Mouse (Mus musculus) embryonic facial prominence, embryonic 10.5 days (tissue): ENCODE data around the gene Arih1. TPM values are rescaled to one million over a fixed set of nuclear protein-coding genes. Genes with fewer than 3 reads are reported as not detected.

ENCODE experiments used
- DNase-seq: peaks from one replicate; pipeline ENCODE4 v3.0.0-alpha.2; 2017; ENCODE audit warnings: low spot score
- H3K27ac ChIP-seq: fragments of 300-500 bp; sonication (generic); replicated peaks from 2 replicates; pipeline ENCODE4 v1.5.1; 2016; ENCODE audit warnings: mild to moderate bottlenecking
- H3K27me3 ChIP-seq: fragments of 300-500 bp; sonication (generic); replicated peaks from 2 replicates; pipeline ENCODE4 v1.6.1; 2016; ENCODE audit warnings: low read depth, mild to moderate bottlenecking; ENCODE audit not compliant: poor library complexity, severe bottlenecking
- H3K36me3 ChIP-seq: fragments of 300-500 bp; sonication (generic); replicated peaks from 2 replicates; pipeline ENCODE4 v1.6.1; 2016; ENCODE audit warnings: mild to moderate bottlenecking, moderate library complexity
- H3K4me1 ChIP-seq: fragments of 300-500 bp; sonication (generic); 2 replicates; pipeline ENCODE4 v1.6.1; 2016
- H3K4me3 ChIP-seq: fragments of 300-500 bp; sonication (generic); 2 replicates; pipeline ENCODE4 v1.5.1; 2016; ENCODE audit warnings: mild to moderate bottlenecking, moderate library complexity
- H3K9me3 ChIP-seq: fragments of 300-500 bp; sonication (generic); 2 replicates; pipeline ENCODE4 v1.6.1; 2016; ENCODE audit warnings: mild to moderate bottlenecking
- WGBS: fragments of 180-500 bp; shearing (Covaris S2); methylation state at CpG from one replicate; pipeline ENCODE4 v1.1.7; 2016; 5-methylcytosine and 5-hydroxymethylcytosine counted together
- polyA plus RNA-seq: library from polyadenylated mRNA; unstranded; fragments of >200 nt; fragmentation: Nextera tagmentation; extraction: Ambion mirVana; gene quantifications from 2 replicates; pipeline ENCODE4 v1.2.1, GENCODE M21; 2016

Gene Arih1
- polyA plus RNA-seq = 18.7 and 19.5 TPM in 2 replicates

DNA sequence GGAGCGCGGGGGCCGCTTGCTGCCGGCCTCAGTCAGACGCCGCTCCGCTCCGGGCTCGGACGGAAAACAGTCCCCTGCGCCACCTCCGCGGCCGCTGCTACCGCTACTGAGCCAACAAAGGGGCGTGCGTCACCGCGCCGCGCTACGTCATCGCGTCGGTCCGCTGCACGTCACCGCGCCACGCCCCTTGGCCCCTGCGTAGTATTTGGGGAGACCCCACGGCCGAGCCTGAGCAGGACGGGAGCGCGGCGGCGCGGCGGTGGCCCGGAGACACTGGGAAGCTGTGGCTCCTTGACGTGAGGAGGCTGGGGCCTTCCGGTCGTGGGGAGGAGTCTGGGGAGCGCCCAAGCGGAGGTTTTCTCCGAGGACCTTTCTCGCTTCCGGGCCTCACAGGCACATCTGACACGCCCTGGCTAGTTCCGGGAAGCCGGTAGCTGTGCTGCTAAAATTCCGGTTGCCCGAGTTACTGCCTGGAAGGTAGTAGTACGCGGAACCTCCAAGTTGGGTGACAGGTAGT, at the start of gene Arih1:
Arih1 (minus strand) TSS at position 70 of the 517 bp plus-strand sequence.
- no peaks in the 10 kb centered on the region for H3K27me3 ChIP-seq
- peak within 1 kb of the TSS; percentile 100 for H3K27ac ChIP-seq
- peaks cover 14% of the 10 kb centered on the region for H3K36me3 ChIP-seq
- H3K4me1 ChIP-seq = peaks cover 22% of the 10 kb centered on the region
- peak within 1 kb of the TSS; percentile 97 for H3K4me3 ChIP-seq
- DNase-seq = peak; percentile 99
- H3K9me3 ChIP-seq = no peaks in the 10 kb centered on the region
- under 1% methylated on average over 56 of the region's 56 CpGs for WGBS

DNA sequence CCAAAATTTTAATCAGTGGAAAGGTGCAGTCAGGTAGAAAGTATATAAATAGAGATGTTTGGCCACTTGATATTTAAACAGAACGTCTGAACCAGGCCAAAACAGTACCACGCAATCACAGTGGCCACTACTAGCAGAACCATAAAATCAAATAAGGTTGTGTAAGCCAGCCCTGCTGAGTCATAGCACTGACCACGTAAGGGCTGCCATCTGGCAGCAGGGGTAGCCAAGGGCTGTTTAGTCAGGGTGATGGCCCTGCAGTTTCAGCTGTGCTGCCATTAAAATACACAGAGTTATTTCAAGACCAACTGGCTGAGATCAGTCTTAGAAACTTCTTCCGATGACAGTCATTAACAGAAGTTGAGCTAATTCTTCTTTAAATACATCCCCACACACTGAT, 47.5 kb upstream of the Arih1 start:
- Histone ChIP-seq H3K4me1 (0 out of 2 replicates have a peak, but pooled peaks cover 7% of the 10 kb centered on the region), H3K27me3 (no peaks in the 10 kb centered on the region), H3K36me3 (no peaks in the 10 kb centered on the region), H3K9me3 (no peaks in the 10 kb centered on the region), H3K4me3 (no peak overlapping the region), H3K27ac (no peak overlapping the region)
- DNase-seq = no peak
- 75% methylated on average over 4 of the region's 4 CpGs for WGBS

DNA sequence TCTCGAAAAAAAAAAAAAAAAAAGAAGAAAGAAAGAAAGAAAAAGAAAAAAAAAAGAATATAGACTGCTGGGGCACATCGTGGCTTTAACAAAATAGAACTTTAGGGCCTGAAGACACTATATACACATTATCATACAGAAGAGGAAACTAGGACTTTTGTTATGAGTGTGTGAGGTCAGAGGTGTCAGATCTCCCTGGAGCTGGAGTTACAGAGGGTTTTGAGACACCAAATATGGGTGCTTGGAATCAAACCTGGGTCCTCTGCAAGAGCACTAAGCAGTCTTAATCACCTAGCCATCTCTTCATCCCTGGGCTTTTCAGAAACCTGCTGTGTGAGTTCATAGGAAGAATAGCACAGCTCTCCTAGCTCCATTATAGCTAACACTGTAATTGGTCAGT, 47.0 kb upstream of the Arih1 start:
- DNase-seq = no peak
- Histone ChIP-seq H3K27me3 (no peaks in the 10 kb centered on the region), H3K36me3 (no peaks in the 10 kb centered on the region), H3K4me1 (0 out of 2 replicates have a peak, but pooled peaks cover 6% of the 10 kb centered on the region), H3K27ac (no peak overlapping the region), H3K9me3 (no peaks in the 10 kb centered on the region), H3K4me3 (no peak overlapping the region)
- WGBS = 83% methylated on average over 2 of the region's 2 CpGs

DNA sequence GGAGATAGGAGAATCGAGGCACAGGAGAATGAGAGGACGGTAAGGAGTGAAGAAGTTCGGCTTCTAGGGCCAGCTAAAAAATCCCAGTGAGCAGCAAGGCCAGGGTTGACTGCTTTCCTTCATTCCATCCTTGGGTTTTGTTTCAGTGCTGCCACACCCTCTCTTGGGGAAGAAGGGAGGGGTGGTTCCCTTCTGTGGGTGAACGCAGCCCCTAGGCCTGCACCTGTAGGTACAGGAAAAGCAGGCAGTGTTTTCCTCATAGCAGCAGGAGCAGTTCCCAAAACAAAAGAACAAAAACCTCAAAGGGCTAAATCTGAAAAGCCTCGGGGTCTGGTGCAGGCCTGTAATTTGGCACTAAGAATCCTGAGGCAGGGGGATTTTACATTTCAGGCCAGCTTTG, 45.2 kb upstream of the Arih1 start:
- no peaks in the 10 kb centered on the region for H3K9me3 ChIP-seq
- no peak overlapping the region for H3K4me3 ChIP-seq
- DNase-seq = no peak
- no peaks in the 10 kb centered on the region for H3K27me3 ChIP-seq
- H3K27ac ChIP-seq = no peak overlapping the region
- 0 out of 2 replicates have a peak, but pooled peaks cover 6% of the 10 kb centered on the region for H3K4me1 ChIP-seq
- WGBS = 19% methylated on average over 5 of the region's 5 CpGs
- no peaks in the 10 kb centered on the region for H3K36me3 ChIP-seq

DNA sequence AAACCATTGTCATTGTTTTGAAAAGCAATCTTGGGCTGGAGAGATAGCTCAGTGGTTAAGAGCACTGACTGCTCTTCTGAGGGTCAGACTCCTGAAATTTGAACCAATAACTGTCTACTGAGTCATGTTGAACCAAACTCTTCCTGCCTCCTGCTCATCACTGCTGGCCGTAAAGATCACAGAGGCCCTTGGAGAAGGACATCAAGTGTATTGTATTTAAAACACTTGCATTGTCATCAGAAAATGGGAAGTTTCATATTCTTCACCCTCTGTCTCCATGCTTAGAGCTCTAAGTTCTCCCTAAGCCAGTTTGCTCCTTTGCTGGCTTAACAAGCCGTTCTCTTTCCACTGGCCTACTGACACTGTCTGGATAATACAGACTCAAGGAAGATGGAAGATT, 41.9 kb upstream of the Arih1 start:
- Histone ChIP-seq H3K4me1 (0 out of 2 replicates have a peak, but pooled peaks cover 6% of the 10 kb centered on the region), H3K9me3 (no peaks in the 10 kb centered on the region), H3K4me3 (no peak overlapping the region), H3K27me3 (no peaks in the 10 kb centered on the region), H3K27ac (no peak overlapping the region), H3K36me3 (no peaks in the 10 kb centered on the region)
- no peak for DNase-seq
- 84% methylated on average over 2 of the region's 2 CpGs for WGBS

DNA sequence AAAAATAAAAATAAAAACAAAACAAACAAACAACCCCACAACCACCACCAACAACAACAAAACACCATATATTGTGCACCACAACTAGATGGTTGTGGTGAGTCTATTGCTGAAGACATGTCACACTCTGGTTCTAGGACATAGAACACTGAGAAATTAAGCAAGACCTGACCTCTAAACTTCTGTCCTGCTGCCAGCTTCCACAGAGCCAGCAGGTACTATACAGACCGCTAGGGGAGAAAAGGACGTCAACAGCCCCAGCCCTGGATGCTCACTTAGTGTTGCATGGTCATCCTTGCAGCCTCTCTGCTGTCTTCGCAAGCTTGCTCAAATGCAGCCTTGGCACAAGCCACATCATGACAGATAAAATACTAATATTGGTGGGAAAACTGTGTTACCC, 41.2 kb upstream of the Arih1 start:
- H3K4me1 ChIP-seq = 0 out of 2 replicates have a peak, but pooled peaks cover 6% of the 10 kb centered on the region
- H3K9me3 ChIP-seq = no peaks in the 10 kb centered on the region
- no peaks in the 10 kb centered on the region for H3K27me3 ChIP-seq
- no peak overlapping the region for H3K4me3 ChIP-seq
- H3K27ac ChIP-seq = no peak overlapping the region
- H3K36me3 ChIP-seq = no peaks in the 10 kb centered on the region
- DNase-seq = no peak
- WGBS = 89% methylated on average over 3 of the region's 3 CpGs

DNA sequence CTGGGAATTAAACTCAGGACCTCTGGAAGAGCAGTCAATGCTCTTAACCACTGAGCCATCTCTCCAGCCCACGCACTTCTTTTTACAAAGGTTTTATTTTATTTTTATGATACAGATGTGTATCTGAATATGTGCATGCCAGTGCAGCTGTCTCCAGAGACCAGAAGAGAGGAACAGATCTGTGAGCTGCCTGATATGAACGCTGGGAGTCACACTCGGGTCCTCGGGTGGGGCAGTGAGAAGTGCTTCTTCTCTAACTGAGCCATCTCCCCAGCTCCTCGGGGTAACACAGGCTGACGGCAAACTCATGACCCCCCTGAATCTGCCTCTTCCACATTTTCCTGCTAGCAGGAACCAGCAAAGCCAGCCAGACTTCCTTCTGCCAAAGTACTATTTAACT, 40.3 kb upstream of the Arih1 start:
- no peak overlapping the region for H3K27ac ChIP-seq
- no peaks in the 10 kb centered on the region for H3K9me3 ChIP-seq
- no peak for DNase-seq
- 0 out of 2 replicates have a peak, but pooled peaks cover 1% of the 10 kb centered on the region for H3K4me1 ChIP-seq
- no peaks in the 10 kb centered on the region for H3K36me3 ChIP-seq
- WGBS = 85% methylated on average over 6 of the region's 6 CpGs
- H3K27me3 ChIP-seq = no peaks in the 10 kb centered on the region
- no peak overlapping the region for H3K4me3 ChIP-seq

DNA sequence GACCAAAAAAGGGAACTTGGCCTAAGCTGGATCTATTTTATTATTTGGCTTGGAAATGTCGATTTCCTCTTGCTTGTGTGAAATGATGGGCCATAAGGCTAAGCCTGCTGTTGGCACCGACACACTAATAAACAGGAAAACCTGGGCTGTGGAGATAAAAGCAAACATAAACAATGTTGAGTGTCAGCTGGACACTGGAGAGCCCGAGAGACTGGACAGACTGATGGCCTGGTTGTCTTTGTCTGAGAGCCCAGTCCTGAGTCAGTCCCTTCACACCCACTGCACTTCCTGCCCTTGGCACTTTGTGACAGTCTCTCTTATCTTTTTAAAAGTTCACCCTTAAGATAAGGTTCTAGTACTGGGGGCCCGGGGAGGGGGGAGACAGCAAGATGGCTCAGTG, 36.5 kb upstream of the Arih1 start:
- Histone ChIP-seq H3K27ac (no peak overlapping the region), H3K27me3 (no peaks in the 10 kb centered on the region)
- WGBS = 75% methylated on average over 4 of the region's 4 CpGs

DNA sequence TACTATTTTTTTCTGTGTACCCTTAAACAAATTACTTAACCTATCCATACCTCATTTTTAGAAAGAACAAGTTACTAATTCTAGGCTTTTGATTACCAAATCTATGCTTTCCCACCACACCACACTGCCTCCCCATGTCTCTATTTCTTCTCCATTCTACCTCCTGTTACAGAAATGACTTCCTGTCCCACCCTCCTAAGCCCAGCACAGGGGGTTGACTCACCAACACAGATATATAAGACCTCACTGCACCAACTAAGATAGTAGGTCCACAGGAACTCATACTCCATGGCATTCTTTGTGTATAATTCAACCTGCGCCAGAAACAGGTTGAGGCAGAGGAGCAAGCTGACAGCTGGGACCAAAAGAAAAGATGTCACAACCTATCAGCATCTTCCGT, 33.0 kb upstream of the Arih1 start:
- Histone ChIP-seq H3K9me3 (no peaks in the 10 kb centered on the region), H3K27me3 (no peaks in the 10 kb centered on the region), H3K27ac (no peak overlapping the region), H3K4me1 (peaks cover 8% of the 10 kb centered on the region; the same call in 1 of the 2 replicates), H3K4me3 (no peak overlapping the region), H3K36me3 (no peaks in the 10 kb centered on the region)
- no peak for DNase-seq
- 92% methylated on average over 2 of the region's 2 CpGs for whole genome bisulfite sequencing

More for the DNA sequence above, 36.5 kb upstream of the Arih1 start:
- no peak for DNase-seq
- Histone ChIP-seq H3K36me3 (no peaks in the 10 kb centered on the region), H3K4me3 (no peak overlapping the region), H3K9me3 (no peaks in the 10 kb centered on the region), H3K4me1 (no peaks in the 10 kb centered on the region)

DNA sequence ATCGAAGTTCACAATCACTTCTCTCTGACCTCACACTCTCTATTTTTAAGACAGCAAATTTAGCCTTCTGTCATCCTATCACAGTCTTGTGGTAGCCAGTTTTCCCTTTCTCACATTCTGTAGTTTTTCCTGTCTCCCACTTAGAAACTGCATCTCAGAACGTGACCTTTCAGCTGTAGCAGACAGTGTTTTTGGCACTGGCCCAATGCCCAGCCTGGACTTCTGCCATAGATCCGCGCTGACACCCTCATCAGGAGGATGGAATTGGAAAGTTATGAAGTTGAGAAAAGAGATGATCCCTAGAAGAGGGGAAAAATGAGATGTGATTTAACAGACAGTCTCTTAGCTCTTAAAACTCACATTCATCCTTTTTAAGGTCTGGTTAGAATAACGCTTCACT, 32.6 kb upstream of the Arih1 start:
- whole genome bisulfite sequencing = 87% methylated on average over 5 of the region's 5 CpGs

DNA sequence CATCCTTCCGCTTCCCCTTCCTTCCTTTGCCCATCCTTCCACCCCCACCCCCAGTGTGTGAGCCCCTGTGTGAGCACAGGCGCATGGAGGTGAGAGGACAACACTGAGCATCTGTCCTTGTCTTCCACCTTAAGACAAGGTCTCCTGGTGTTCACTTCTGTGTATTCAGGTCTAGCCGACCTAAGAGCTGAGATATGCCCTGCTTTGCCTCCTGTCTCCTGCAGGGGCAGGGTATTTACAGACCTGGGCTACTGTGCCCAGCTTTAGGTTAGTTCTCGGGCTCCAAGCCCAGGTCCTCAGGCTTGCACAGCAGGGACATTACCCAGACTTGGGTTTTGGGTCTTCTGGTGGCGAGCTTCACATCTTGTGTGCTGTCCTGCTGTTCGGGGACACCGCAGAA, 30.7 kb upstream of the Arih1 start:
- Histone ChIP-seq H3K4me1 (peaks cover 8% of the 10 kb centered on the region; the same call in 1 of the 2 replicates), H3K9me3 (no peaks in the 10 kb centered on the region), H3K4me3 (no peak overlapping the region), H3K36me3 (no peaks in the 10 kb centered on the region), H3K27me3 (no peaks in the 10 kb centered on the region), H3K27ac (no peak overlapping the region)
- WGBS = 57% methylated on average over 7 of the region's 7 CpGs
- no peak for DNase-seq

More for the DNA sequence above, 32.6 kb upstream of the Arih1 start:
- Histone ChIP-seq H3K4me3 (no peak overlapping the region), H3K36me3 (no peaks in the 10 kb centered on the region), H3K27ac (no peak overlapping the region), H3K9me3 (no peaks in the 10 kb centered on the region), H3K27me3 (no peaks in the 10 kb centered on the region), H3K4me1 (peaks cover 8% of the 10 kb centered on the region; the same call in 1 of the 2 replicates)
- DNase-seq = no peak

DNA sequence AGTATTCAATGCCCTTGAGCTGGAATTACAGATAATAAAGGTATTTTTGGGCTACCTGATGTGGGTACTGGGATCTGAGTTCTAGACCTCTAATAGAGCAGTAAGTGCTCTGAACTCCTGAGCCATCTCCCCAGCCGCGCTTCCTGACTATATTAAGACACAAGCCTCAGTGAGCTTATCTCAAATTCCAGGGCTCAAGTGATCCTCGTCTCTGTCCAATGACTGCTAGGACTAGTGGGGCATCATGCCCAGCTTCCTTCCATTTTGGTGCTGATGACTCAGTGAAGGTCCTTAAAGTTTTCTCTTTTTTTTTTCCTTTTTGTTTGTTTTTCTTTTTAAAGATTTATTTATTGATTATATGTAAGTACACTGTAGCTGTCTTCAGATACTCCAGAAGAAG, 28.7 kb upstream of the Arih1 start:
- WGBS = 71% methylated on average over 3 of the region's 3 CpGs
- H3K9me3 ChIP-seq = no peaks in the 10 kb centered on the region
- no peak overlapping the region for H3K4me3 ChIP-seq
- no peak overlapping the region for H3K27ac ChIP-seq
- no peaks in the 10 kb centered on the region for H3K36me3 ChIP-seq
- no peak for DNase-seq
- H3K27me3 ChIP-seq = no peaks in the 10 kb centered on the region
- H3K4me1 ChIP-seq = peaks cover 8% of the 10 kb centered on the region; the same call in 1 of the 2 replicates

DNA sequence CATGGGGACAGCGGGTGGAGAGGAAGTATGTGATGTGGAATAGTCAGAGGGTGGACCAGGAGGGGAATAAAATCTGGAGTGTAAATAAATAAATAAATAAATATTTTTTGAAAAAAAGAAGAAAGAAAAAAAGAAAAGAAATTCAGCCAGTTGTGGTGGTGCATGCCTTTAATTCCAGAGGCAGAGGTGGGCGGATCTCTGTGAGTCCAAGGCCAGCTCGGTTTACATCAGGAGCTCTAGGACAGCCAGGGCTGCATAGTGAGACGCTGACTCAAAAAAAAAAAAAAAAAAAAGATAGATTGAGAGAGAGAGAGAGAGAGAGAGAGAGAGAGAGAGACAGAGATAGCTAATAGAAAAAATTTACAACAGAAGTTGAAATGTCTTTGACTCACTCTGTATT, 26.0 kb upstream of the Arih1 start:
- WGBS = 44% methylated on average over 4 of the region's 4 CpGs
- no peak overlapping the region for H3K4me3 ChIP-seq
- no peak for DNase-seq

More for the DNA sequence above, 26.0 kb upstream of the Arih1 start:
- no peaks in the 10 kb centered on the region for H3K9me3 ChIP-seq
- no peaks in the 10 kb centered on the region for H3K36me3 ChIP-seq
- H3K27ac ChIP-seq = no peak overlapping the region
- no peaks in the 10 kb centered on the region for H3K27me3 ChIP-seq
- peaks cover 5% of the 10 kb centered on the region; the same call in 1 of the 2 replicates for H3K4me1 ChIP-seq
